Mouse (Mus musculus) kidney, postnatal 10 days (tissue): ENCODE measurements around the gene Npcd.

ENCODE experiments used
- DNase-seq: peaks from one replicate; pipeline ENCODE4 v3.0.0; 2021; ENCODE audit warnings: mixed read lengths

Npcd gene

DNA sequence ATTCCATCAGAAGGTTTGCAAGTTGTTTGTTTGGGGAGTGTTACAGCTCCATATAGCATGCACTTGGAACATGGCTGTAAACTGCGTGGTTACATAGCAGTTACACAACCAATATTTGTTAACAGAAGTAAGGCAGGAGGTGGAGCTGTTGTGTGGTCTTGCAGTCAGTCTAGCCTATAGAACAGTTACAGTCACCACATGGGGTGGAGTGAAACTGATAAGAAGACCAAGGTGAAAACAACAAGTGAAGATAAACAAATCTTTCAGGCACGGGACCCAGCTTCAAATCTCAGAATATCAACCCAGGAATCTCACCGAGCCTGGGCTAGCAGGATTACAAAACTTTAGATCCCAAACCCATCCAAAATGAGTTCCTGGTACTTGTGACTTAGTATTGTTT lies 93.3 kb downstream of the Npcd start:
- DNase-seq = no peak
